In genomic region chr8:48023206-48023605, GRCm38 (mm10) we compare ENCODE assay signal across 13 mouse cellular contexts. TPM values are rescaled to one million over a fixed set of nuclear protein-coding genes. Genes with fewer than 3 reads are reported as not detected.
DNase-seq lines count a peak whose midpoint lies in the region; ATAC-seq and TF ChIP-seq lines count a peak whose summit lies in the region.
"Had no signal": no experiment of that assay in that cellular context is flagged by ENCODE, and none has a peak within 500 bp of the region (broad histone marks: within the 10 kb centered on the region; RNA-seq: fewer than 3 reads in every experiment).

No protein-coding gene starts in this region.

- no peak for DNase-seq in kidney, postnatal 0 days (ENCODE audit: low spot score)
- peak; percentile 15 for DNase-seq in thymus, adult 2 months
- DNase-seq in thymus, adult 18-20 months: no peak
- DNase-seq in thymus, postnatal 4 days: peak; percentile 58
- DNase-seq in frontal cortex, postnatal 25 days (ENCODE audit: low spot score in 2 of 2): no peak
- DNase-seq in cerebellum, adult 9-11 months: no peak
- DNase-seq: adrenal gland, postnatal 10 days; embryo, embryonic 11 days; kidney, adult 8-10 months had no signal

- ATAC-seq in kidney, postnatal 0 days (replicated peaks; ENCODE audit: low FRiP score, low read depth): no peak
- no peak for ATAC-seq in kidney, embryonic 14.5 days (ENCODE audit: low FRiP score, low TSS enrichment)

- no peak overlapping the region for H3K9ac ChIP-seq in kidney, postnatal 0 days (ENCODE audit: low read depth, low read length)
- no peak overlapping the region for H3K9ac ChIP-seq in kidney, embryonic 14.5 days (ENCODE audit: low read depth, low read length)
- H3K9ac ChIP-seq: limb, embryonic 13.5 days had no signal

- 75% methylated on average over 8 of the region's 8 CpGs for WGBS in kidney, postnatal 0 days
- 82% methylated on average over 8 of the region's 8 CpGs for WGBS in kidney, embryonic 14.5 days
- WGBS in thymus, adult 2 months: 87% methylated on average over 8 of the region's 8 CpGs
- WGBS in bone marrow, adult 2 months: 74% methylated on average over 8 of the region's 8 CpGs

- H3K4me3 ChIP-seq in kidney, postnatal 0 days (replicated peaks; ENCODE audit: low read depth, low read length): no peak overlapping the region
- H3K4me3 ChIP-seq in kidney, embryonic 14.5 days (ENCODE audit: low read length): no peak overlapping the region
- H3K4me3 ChIP-seq in thymus, adult 2 months (ENCODE audit: control insufficient read depth, insufficient read depth, low read length): no peak overlapping the region
- no peak overlapping the region for H3K4me3 ChIP-seq in bone marrow, adult 2 months (replicated peaks; ENCODE audit: control insufficient read depth, low read depth, low read length)
- H3K4me3 ChIP-seq: limb, embryonic 13.5 days had no signal

- H3K4me2 ChIP-seq in kidney, postnatal 0 days (ENCODE audit: low read length): no peak overlapping the region
- no peak overlapping the region for H3K4me2 ChIP-seq in kidney, embryonic 14.5 days (replicated peaks; ENCODE audit: low read depth, low read length)
- H3K4me2 ChIP-seq: heart, embryonic 11.5 days; limb, embryonic 13.5 days had no signal

- TF ChIP-seq CTCF in kidney, postnatal 0 days (IDR thresholded peaks at IDR 0.05; ENCODE audit: low read depth): peak; percentile 16; the same call in 1 of the 2 replicates
- no peak for TF ChIP-seq CTCF in thymus, adult 2 months (IDR thresholded peaks at IDR 0.05; ENCODE audit: borderline replicate concordance, control insufficient read depth, extremely low read depth, insufficient read depth, low read length, poor library complexity)
- TF ChIP-seq CTCF in bone marrow, adult 2 months (IDR thresholded peaks at IDR 0.05; ENCODE audit: control insufficient read depth, insufficient read depth, low read length): peak; percentile 26; the same call in 1 of the 2 replicates

- no peak overlapping the region for H3K27ac ChIP-seq in kidney, postnatal 0 days
- no peak overlapping the region for H3K27ac ChIP-seq in kidney, embryonic 14.5 days (ENCODE audit: low read depth, low read length)
- no peak overlapping the region for H3K27ac ChIP-seq in thymus, adult 2 months (ENCODE audit: control insufficient read depth, insufficient read depth, low read length)
- H3K27ac ChIP-seq in bone marrow, adult 2 months (ENCODE audit: control insufficient read depth, insufficient read depth, low read depth, low read length, poor library complexity): no peak overlapping the region
- H3K27ac ChIP-seq: limb, embryonic 13.5 days had no signal

- no peaks in the 10 kb centered on the region for H3K27me3 ChIP-seq in kidney, postnatal 0 days (ENCODE audit: insufficient read depth, low read length)
- H3K27me3 ChIP-seq in kidney, embryonic 14.5 days (ENCODE audit: control insufficient read depth, insufficient read depth, low read length): no peaks in the 10 kb centered on the region
- H3K27me3 ChIP-seq in thymus, adult 2 months (ENCODE audit: control insufficient read depth, insufficient read depth, low read length): no peaks in the 10 kb centered on the region
- H3K27me3 ChIP-seq: limb, embryonic 13.5 days had no signal

- no peak for TF ChIP-seq POLR2A in thymus, adult 2 months (IDR thresholded peaks at IDR 0.05; ENCODE audit: control insufficient read depth, extremely low read depth, insufficient read depth, low read length, poor library complexity)
- TF ChIP-seq POLR2A in bone marrow, adult 2 months (IDR thresholded peaks at IDR 0.05; ENCODE audit: borderline replicate concordance, control insufficient read depth, low read depth, low read length): no peak

- H3K36me3 ChIP-seq in kidney, postnatal 0 days (ENCODE audit: insufficient read depth, low read length): no peaks in the 10 kb centered on the region
- H3K36me3 ChIP-seq in kidney, embryonic 14.5 days (ENCODE audit: control insufficient read depth, insufficient read depth, low read length): no peaks in the 10 kb centered on the region
- no peaks in the 10 kb centered on the region for H3K36me3 ChIP-seq in thymus, adult 2 months (ENCODE audit: control insufficient read depth, insufficient read depth, low read length)
- H3K36me3 ChIP-seq: limb, embryonic 13.5 days had no signal

- H3K9me3 ChIP-seq in kidney, postnatal 0 days (replicated peaks; ENCODE audit: low read length): no peaks in the 10 kb centered on the region
- no peaks in the 10 kb centered on the region; the same call in 1 of the 2 replicates for H3K9me3 ChIP-seq in kidney, embryonic 14.5 days (ENCODE audit: control insufficient read depth, low read length)
- H3K9me3 ChIP-seq: limb, embryonic 13.5 days had no signal

- no peaks in the 10 kb centered on the region for H3K4me1 ChIP-seq in kidney, postnatal 0 days (replicated peaks; ENCODE audit: insufficient read depth, low read length)
- H3K4me1 ChIP-seq in kidney, embryonic 14.5 days (ENCODE audit: control insufficient read depth, insufficient read depth, low read length): no peaks in the 10 kb centered on the region
- no peaks in the 10 kb centered on the region for H3K4me1 ChIP-seq in thymus, adult 2 months (replicated peaks; ENCODE audit: control insufficient read depth, insufficient read depth, low read length)
- H3K4me1 ChIP-seq in bone marrow, adult 2 months (ENCODE audit: control insufficient read depth, insufficient read depth, low read length): no peaks in the 10 kb centered on the region
- H3K4me1 ChIP-seq: limb, embryonic 13.5 days had no signal

RNA-seq across cellular contexts. Expression of gene Wwc2, which starts 32.5 kb away (rescaled TPM):
- 18.3 and 19.5 TPM in 2 replicates for polyA plus RNA-seq in kidney, postnatal 0 days (2015; fragmentation: Nextera tagmentation; extraction: Ambion mirVana)
- polyA plus RNA-seq in kidney, embryonic 14.5 days (2014; fragmentation: Nextera tagmentation; extraction: Ambion mirVana): 14.5 and 18.5 TPM in 2 replicates
- 1.8 and 2.0 TPM in 2 replicates for polyA plus RNA-seq in thymus, adult 2 months (2012; rRNA removed)
- 0.97 and 2.3 TPM in 2 replicates for polyA plus RNA-seq in bone marrow, adult 2 months (2011; ENCODE audit: insufficient read depth, insufficient read length, low replicate concordance, missing spikeins)

Comparison
In these comparisons a context has a peak if more than half of its experiments do, and no peak if none do; other contexts are left out.
1. DNase-seq: peak in thymus, adult 2 months (single experiment) and thymus, postnatal 4 days (single experiment); none in kidney, postnatal 0 days (single experiment), thymus, adult 18-20 months (0 of 2), frontal cortex, postnatal 25 days (0 of 2) and cerebellum, adult 9-11 months (single experiment).